Mouse (Mus musculus) lung, postnatal 0 days (tissue): Measurements from ENCODE around the gene Slc38a6. TPM values are rescaled to one million over a fixed set of nuclear protein-coding genes. Genes with fewer than 3 reads are reported as not detected.
A peak's percentile ranks its signal among the peaks of the same experiment; 100 is the strongest.

ENCODE experiments used
- ATAC-seq: fragments of 200-750 bp; cut with Nextera tagmentation; 2 replicates; pipeline ENCODE4 v1.8.0; 2017; ENCODE audit warnings: moderate library complexity
- DNase-seq: peaks from one replicate; pipeline ENCODE4 v3.0.0-alpha.2; 2016; ENCODE audit warnings: low spot score
- H3K27ac ChIP-seq: fragments of 300-500 bp; sonication (generic); 2 replicates; pipeline ENCODE4 v1.5.1; 2014; ENCODE audit warnings: antibody characterized with exemption, mild to moderate bottlenecking, low read length, mixed read lengths
- H3K27me3 ChIP-seq: fragments of 300-500 bp; sonication (generic); replicated peaks from 2 replicates; pipeline ENCODE4 v1.6.1; 2014; ENCODE audit warnings: low read length, mixed read lengths; ENCODE audit not compliant: insufficient read depth
- H3K36me3 ChIP-seq: fragments of 300-500 bp; sonication (generic); 2 replicates; pipeline ENCODE4 v1.6.1; 2014; ENCODE audit warnings: low read length, mixed read lengths; ENCODE audit not compliant: insufficient read depth
- H3K4me1 ChIP-seq: fragments of 300-500 bp; sonication (generic); 2 replicates; pipeline ENCODE4 v1.6.1; 2014; ENCODE audit warnings: antibody characterized with exemption, low read depth, low read length, mixed read lengths; ENCODE audit not compliant: insufficient read depth
- H3K4me2 ChIP-seq: fragments of 300-500 bp; sonication (generic); replicated peaks from 2 replicates; pipeline ENCODE4 v1.6.1; 2014; ENCODE audit warnings: low read depth, mild to moderate bottlenecking, low read length, moderate library complexity, mixed read lengths
- H3K4me3 ChIP-seq: fragments of 300-500 bp; sonication (generic); 2 replicates; pipeline ENCODE4 v1.5.1; 2014; ENCODE audit warnings: low read depth, low read length
- H3K9ac ChIP-seq: fragments of 300-500 bp; sonication (generic); replicated peaks from 2 replicates; pipeline ENCODE4 v1.6.1; 2014; ENCODE audit warnings: low read depth, mild to moderate bottlenecking
- H3K9me3 ChIP-seq: fragments of 300-500 bp; sonication (generic); 2 replicates; pipeline ENCODE4 v1.6.1; 2016; ENCODE audit warnings: low read length, mixed read lengths
- CTCF ChIP-seq: IDR thresholded peaks from 2 replicates; pipeline ENCODE4 v1.5.1; 2016; ENCODE audit warnings: antibody characterized with exemption, mild to moderate bottlenecking
- EP300 ChIP-seq: IDR thresholded peaks from 2 replicates; pipeline ENCODE4 v1.6.1; 2016; ENCODE audit warnings: antibody characterized with exemption, mild to moderate bottlenecking, control low read depth
- WGBS: fragments of 180-500 bp; shearing (Covaris S2); extraction: QIAGEN DNeasy Blood & Tissue Kit; methylation state at CpG from one replicate; pipeline ENCODE4 v1.1.7; 2014; 5-methylcytosine and 5-hydroxymethylcytosine counted together
- polyA plus RNA-seq: library from polyadenylated mRNA; unstranded; fragments of >200 nt; fragmentation: Nextera tagmentation; extraction: Ambion mirVana; gene quantifications from 2 replicates; pipeline ENCODE4 v1.2.1, GENCODE M21; 2015

Gene Slc38a6
- polyA plus RNA-seq: 4.2 and 8.2 TPM in 2 replicates

DNA sequence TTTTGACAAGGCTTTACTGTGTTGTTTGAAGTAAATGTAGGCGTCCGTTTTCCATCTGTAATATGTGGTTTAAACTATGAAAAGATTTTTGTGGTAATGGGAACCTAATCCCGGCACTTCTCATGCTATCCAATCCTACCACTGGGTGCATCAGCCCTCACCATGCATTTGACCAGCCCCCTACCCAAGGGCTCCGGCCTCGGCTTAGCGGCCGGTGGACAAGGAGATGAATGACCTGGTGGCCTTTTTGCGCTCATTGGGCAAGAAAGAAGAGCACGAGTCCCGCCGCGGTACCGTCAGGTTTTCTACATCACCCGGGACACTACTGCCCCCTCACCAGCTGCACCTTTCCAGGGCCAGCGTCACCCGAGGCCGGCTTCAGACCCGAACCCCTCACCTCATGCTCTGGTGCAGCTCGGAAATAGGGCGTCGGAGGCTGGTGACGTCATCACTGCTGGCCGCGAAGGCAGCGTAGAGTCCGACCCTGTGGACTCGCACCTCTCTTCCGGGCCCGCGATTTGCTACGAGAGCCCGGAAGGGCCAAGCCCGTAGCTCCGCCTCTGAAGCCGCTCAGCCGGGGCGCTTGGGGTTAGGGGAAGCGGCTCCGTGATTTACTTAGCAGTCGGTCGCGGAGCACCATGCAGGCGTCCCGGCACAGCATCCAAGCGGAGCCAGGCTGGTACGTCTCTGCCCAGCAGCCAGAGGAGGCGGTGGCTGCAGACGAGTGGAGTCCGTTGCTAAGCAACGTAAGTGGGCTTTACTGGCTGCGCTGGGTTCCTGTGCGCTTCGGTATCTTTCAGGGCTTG is at the start of gene Slc38a6, which contains the start of gene Trmt5:
Gene Slc38a6, plus strand, starts transcription at position 493 of the 806 bp plus-strand sequence.
Gene Trmt5, minus strand, starts transcription at position 424 of the 806 bp plus-strand sequence.
- peak within 1 kb of the TSS; percentile 59 for H3K4me3 ChIP-seq
- peak; percentile 97 for DNase-seq
- H3K27me3 ChIP-seq: no peaks in the 10 kb centered on the region
- 2% methylated on average over 53 of the region's 53 CpGs for WGBS
- H3K36me3 ChIP-seq: 0 out of 2 replicates have a peak, but pooled peaks cover under 1% of the 10 kb centered on the region
- H3K9me3 ChIP-seq: no peaks in the 10 kb centered on the region
- H3K9ac ChIP-seq: peak within 1 kb of the TSS; percentile 64
- H3K4me1 ChIP-seq: peaks cover 6% of the 10 kb centered on the region; the same call in 1 of the 2 replicates
- peak within 1 kb of the TSS; percentile 83 for H3K27ac ChIP-seq
- peak within 1 kb of the TSS; percentile 90 for H3K4me2 ChIP-seq
- peak; percentile 95 for ATAC-seq
- peak; percentile 5; the same call in 1 of the 2 replicates for TF ChIP-seq EP300
- TF ChIP-seq CTCF: peak; percentile 20

DNA sequence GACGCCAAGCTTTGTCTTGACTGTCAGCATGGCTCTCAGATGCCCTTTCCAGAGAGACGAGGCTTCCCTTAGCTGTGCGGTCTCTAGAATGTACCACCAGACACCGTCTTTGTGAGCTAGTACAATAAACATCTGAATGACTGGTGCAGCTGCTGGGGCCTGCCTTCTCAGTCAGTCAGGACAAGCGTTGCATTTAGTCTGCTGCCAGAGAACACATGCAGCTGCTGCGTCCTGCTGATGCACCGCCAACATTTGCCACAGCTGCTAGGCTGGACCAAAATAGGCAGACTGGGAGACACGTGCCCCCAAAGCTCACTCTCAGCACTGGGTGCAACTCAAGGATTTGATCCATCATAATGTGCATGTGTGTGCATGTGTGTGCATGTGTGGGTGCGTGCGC is 44.6 kb upstream of the Slc38a6 start:
- DNase-seq (peak; percentile 42), ATAC-seq (peak; percentile 23)
- Histone ChIP-seq H3K9ac (no peak overlapping the region), H3K27me3 (no peaks in the 10 kb centered on the region), H3K4me2 (no peak overlapping the region), H3K4me3 (no peak overlapping the region), H3K27ac (no peak overlapping the region), H3K9me3 (no peaks in the 10 kb centered on the region), H3K36me3 (no peaks in the 10 kb centered on the region), H3K4me1 (no peaks in the 10 kb centered on the region)
- WGBS: 61% methylated on average over 10 of the region's 10 CpGs
- TF ChIP-seq EP300 (no peak), CTCF (no peak)

DNA sequence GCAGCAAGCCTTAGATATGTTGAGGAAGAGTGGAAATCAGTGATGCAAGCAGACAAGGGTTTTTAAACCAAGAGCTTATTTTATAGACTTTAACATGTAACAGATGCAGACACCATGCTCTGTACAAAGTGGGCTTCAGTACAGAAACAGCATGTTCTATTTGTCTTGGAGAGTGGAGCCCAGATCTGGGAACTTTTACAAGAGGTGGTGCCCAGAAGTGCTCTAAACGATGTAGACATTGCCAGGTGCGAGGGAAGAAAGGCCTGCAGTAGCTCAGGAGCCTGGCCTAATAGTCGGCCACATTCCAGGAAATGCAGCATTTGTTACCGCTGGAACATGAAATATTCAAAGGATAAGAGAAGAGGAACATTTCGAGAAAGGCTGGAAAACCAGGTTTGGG is 40.9 kb upstream of the Slc38a6 start:
- DNase-seq (no peak), ATAC-seq (no peak)
- TF ChIP-seq CTCF: no peak
- no peak for TF ChIP-seq EP300
- no peak overlapping the region for H3K27ac ChIP-seq
- no peak overlapping the region for H3K4me2 ChIP-seq
- no peaks in the 10 kb centered on the region for H3K36me3 ChIP-seq
- no peak overlapping the region for H3K9ac ChIP-seq
- H3K27me3 ChIP-seq: no peaks in the 10 kb centered on the region
- H3K4me3 ChIP-seq: no peak overlapping the region
- WGBS: 53% methylated on average over 5 of the region's 5 CpGs
- H3K9me3 ChIP-seq: no peaks in the 10 kb centered on the region
- no peaks in the 10 kb centered on the region for H3K4me1 ChIP-seq

- H3K27ac ChIP-seq: no peak overlapping the region
- H3K4me3 ChIP-seq: no peak overlapping the region
- no peaks in the 10 kb centered on the region for H3K9me3 ChIP-seq
- no peaks in the 10 kb centered on the region for H3K4me1 ChIP-seq
- ATAC-seq: no peak
- no peak for TF ChIP-seq EP300
- H3K36me3 ChIP-seq: no peaks in the 10 kb centered on the region
- no peak overlapping the region for H3K9ac ChIP-seq
- H3K27me3 ChIP-seq: no peaks in the 10 kb centered on the region
- no peak overlapping the region for H3K4me2 ChIP-seq
- 51% methylated on average over 2 of the region's 2 CpGs for WGBS
- no peak for DNase-seq
Measured at GRCm38 (mm10) chr12:73255006-73255405, 31.6 kb upstream of the Slc38a6 start.

DNA sequence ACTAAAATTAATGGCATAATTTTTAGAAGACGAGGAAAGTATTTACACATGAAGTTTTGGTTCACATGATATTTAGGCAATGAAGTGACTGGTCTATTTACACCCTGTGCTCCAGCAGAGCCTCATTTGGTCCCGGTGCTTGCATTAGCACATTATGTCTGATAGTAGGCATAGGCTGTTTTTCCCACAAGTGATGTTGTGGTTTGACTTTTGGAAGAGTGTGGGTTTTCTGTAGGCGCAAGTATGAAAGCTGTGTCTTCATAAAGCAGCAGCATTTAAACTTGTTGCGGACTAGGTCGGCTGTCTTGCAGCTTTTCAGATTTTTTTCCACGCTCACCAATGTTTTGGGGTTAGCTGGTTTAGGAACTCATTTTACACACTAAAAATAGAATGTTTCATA is 27.3 kb upstream of the Slc38a6 start:
- Histone ChIP-seq H3K4me1 (no peaks in the 10 kb centered on the region), H3K9ac (no peak overlapping the region), H3K4me3 (no peak overlapping the region), H3K9me3 (no peaks in the 10 kb centered on the region), H3K4me2 (no peak overlapping the region), H3K27ac (no peak overlapping the region), H3K27me3 (no peaks in the 10 kb centered on the region), H3K36me3 (no peaks in the 10 kb centered on the region)
- ATAC-seq (no peak), DNase-seq (no peak)
- 92% methylated on average over 6 of the region's 6 CpGs for WGBS
- TF ChIP-seq EP300 (no peak), CTCF (no peak)

GRCm38 (mm10) chr12:73260339-73260738 is 26.2 kb upstream of the Slc38a6 start:
- Histone ChIP-seq H3K9me3 (no peaks in the 10 kb centered on the region), H3K36me3 (no peaks in the 10 kb centered on the region), H3K27me3 (no peaks in the 10 kb centered on the region), H3K27ac (no peak overlapping the region), H3K9ac (no peak overlapping the region), H3K4me2 (no peak overlapping the region), H3K4me1 (no peaks in the 10 kb centered on the region), H3K4me3 (no peak overlapping the region)
- no peak for ATAC-seq
- TF ChIP-seq CTCF: no peak
- TF ChIP-seq EP300: no peak
- DNase-seq: no peak
- 94% methylated on average over 1 of the region's 1 CpGs for WGBS
